Mouse (Mus musculus) myocyte (in vitro differentiated cells): ENCODE data around the gene Susd5.

Source experiments
- CEBPB ChIP-seq: IDR thresholded peaks from 2 replicates; pipeline ENCODE4 v1.6.1; 2011; ENCODE audit warnings: mild to moderate bottlenecking, moderate library complexity; ENCODE audit not compliant: poor library complexity, insufficient read depth, severe bottlenecking
- E2F4 ChIP-seq: IDR thresholded peaks from one replicate; pipeline ENCODE4 v1.6.1; 2011; ENCODE audit warnings: mild to moderate bottlenecking, control low read depth, moderate library complexity; ENCODE audit not compliant: insufficient read depth
- MAX ChIP-seq: IDR thresholded peaks from one replicate; pipeline ENCODE4 v1.6.1; 2011; ENCODE audit warnings: low read depth, mild to moderate bottlenecking, control low read depth
- MYOD1 ChIP-seq, 3 experiments: IDR thresholded peaks; one replicate each; pipeline ENCODE4 v1.6.1; 2011; ENCODE audit warnings: control low read depth in 2 of 3, low read depth in 2 of 3, mild to moderate bottlenecking in 2 of 3, moderate library complexity in 1 of 3; ENCODE audit not compliant: insufficient read length in 2 of 3, control insufficient read depth in 1 of 3
- MYOG ChIP-seq, 3 experiments: IDR thresholded peaks; one replicate each; pipeline ENCODE4 v1.6.1; 2011; ENCODE audit warnings: control low read depth in 2 of 3, low read depth in 2 of 3, mild to moderate bottlenecking in 2 of 3; ENCODE audit not compliant: insufficient read length in 2 of 3, control insufficient read depth in 1 of 3, insufficient read depth in 1 of 3
- POLR2A ChIP-seq: IDR thresholded peaks from one replicate; pipeline ENCODE4 v1.6.1; 2011; ENCODE audit warnings: low read depth, mild to moderate bottlenecking, control low read depth, moderate library complexity; ENCODE audit not compliant: insufficient read length
- POLR2AphosphoS2 ChIP-seq: IDR thresholded peaks from one replicate; pipeline ENCODE4 v1.6.1; 2011; ENCODE audit warnings: low read depth, control low read depth; ENCODE audit not compliant: insufficient read length
- SRF ChIP-seq: IDR thresholded peaks from one replicate; pipeline ENCODE4 v1.6.1; 2011; ENCODE audit warnings: low read depth; ENCODE audit not compliant: control insufficient read depth, insufficient read length
- TCF12 ChIP-seq: IDR thresholded peaks from one replicate; pipeline ENCODE4 v1.6.1; 2011; ENCODE audit warnings: mild to moderate bottlenecking, control low read depth; ENCODE audit not compliant: poor library complexity, insufficient read depth, severe bottlenecking
- USF1 ChIP-seq: IDR thresholded peaks from one replicate; pipeline ENCODE4 v1.6.1; 2011; ENCODE audit warnings: low read depth, mild to moderate bottlenecking, control low read depth, moderate library complexity

DNA sequence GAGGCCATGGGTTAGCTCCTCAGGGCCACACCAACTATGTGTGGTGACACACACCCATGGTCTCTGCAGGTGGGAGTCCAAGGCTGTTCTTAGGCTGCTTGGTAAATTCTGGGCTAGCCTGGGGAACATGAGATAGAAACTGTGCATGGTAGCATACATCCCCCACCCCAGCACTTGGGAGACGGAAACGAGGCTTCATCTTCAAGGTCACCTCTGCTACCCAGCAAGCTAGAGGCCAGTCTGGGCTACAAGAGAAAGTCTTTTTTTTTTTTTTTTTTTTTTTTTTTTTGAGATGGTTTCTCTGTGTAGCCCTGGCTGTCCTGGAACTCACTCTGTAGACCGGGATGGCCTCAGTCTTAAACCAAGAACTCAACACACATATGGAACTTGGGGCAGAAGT is 29.5 kb downstream of the Susd5 start:
- no peak for TF ChIP-seq E2F4
- TF ChIP-seq MAX = no peak
- no peak for TF ChIP-seq POLR2A
- TF ChIP-seq USF1 = no peak
- TF ChIP-seq TCF12 = no peak
- no peak for TF ChIP-seq MYOG (IDR thresholded peaks at IDR 0.05; ENCODE audit: control insufficient read depth in 1 of 3, insufficient read depth in 1 of 3, insufficient read length in 2 of 3, low read depth in 2 of 3)
- TF ChIP-seq MYOD1 (IDR thresholded peaks at IDR 0.05; ENCODE audit: control insufficient read depth in 1 of 3, insufficient read length in 2 of 3, low read depth in 2 of 3) = no peak
- TF ChIP-seq SRF = no peak
- no peak for TF ChIP-seq POLR2AphosphoS2
- TF ChIP-seq CEBPB = no peak
